Mouse (Mus musculus) hindbrain, postnatal 0 days (tissue): ENCODE measurements around the gene Phldb2. TPM values are rescaled to one million over a fixed set of nuclear protein-coding genes. Genes with fewer than 3 reads are reported as not detected.

Source experiments
- ATAC-seq: fragments of 200-750 bp; cut with Nextera tagmentation; 2 replicates; pipeline ENCODE4 v1.8.0; 2017; ENCODE audit warnings: mild to moderate bottlenecking, moderate TSS enrichment, moderate library complexity
- DNase-seq: peaks from one replicate; pipeline ENCODE4 v3.0.0-alpha.2; 2015; ENCODE audit warnings: low spot score
- H3K27ac ChIP-seq: fragments of 300-500 bp; sonication (generic); 2 replicates; pipeline ENCODE4 v1.5.1; 2014; ENCODE audit warnings: mild to moderate bottlenecking
- H3K27me3 ChIP-seq: fragments of 300-500 bp; sonication (generic); 2 replicates; pipeline ENCODE4 v1.6.1; 2014; ENCODE audit warnings: low read length, mixed read lengths; ENCODE audit not compliant: insufficient read depth
- H3K36me3 ChIP-seq: fragments of 300-500 bp; sonication (generic); 2 replicates; pipeline ENCODE4 v1.6.1; 2014; ENCODE audit warnings: low read length, mixed read lengths; ENCODE audit not compliant: insufficient read depth
- H3K4me1 ChIP-seq: fragments of 300-500 bp; sonication (generic); 2 replicates; pipeline ENCODE4 v1.6.1; 2014; ENCODE audit warnings: antibody characterized with exemption, low read length, mixed read lengths; ENCODE audit not compliant: insufficient read depth
- H3K4me2 ChIP-seq: fragments of 300-500 bp; sonication (generic); 2 replicates; pipeline ENCODE4 v1.6.1; 2014; ENCODE audit warnings: low read depth, mild to moderate bottlenecking, low read length, moderate library complexity, mixed read lengths
- H3K4me3 ChIP-seq: fragments of 300-500 bp; sonication (generic); 2 replicates; pipeline ENCODE4 v1.5.1; 2014; ENCODE audit warnings: low read length
- H3K9ac ChIP-seq: fragments of 300-500 bp; sonication (generic); replicated peaks from 2 replicates; pipeline ENCODE4 v1.6.1; 2014; ENCODE audit warnings: mild to moderate bottlenecking, low read length, moderate library complexity, mixed read lengths
- H3K9me3 ChIP-seq: fragments of 300-500 bp; sonication (generic); 2 replicates; pipeline ENCODE4 v1.6.1; 2016; ENCODE audit warnings: low read length, mixed read lengths
- CTCF ChIP-seq: IDR thresholded peaks from 2 replicates; pipeline ENCODE4 v1.5.1; 2016; ENCODE audit warnings: antibody characterized with exemption, control low read depth, low read depth
- WGBS: fragments of 180-500 bp; shearing (Covaris S2); extraction: QIAGEN DNeasy Blood & Tissue Kit; methylation state at CpG from one replicate; pipeline ENCODE4 v1.1.7; 2014; 5-methylcytosine and 5-hydroxymethylcytosine counted together
- polyA plus RNA-seq: library from polyadenylated mRNA; unstranded; fragments of >200 nt; fragmentation: Nextera tagmentation; extraction: Ambion mirVana; gene quantifications from 2 replicates; pipeline ENCODE4 v1.2.1, GENCODE M21; 2015
- total RNA-seq: library from RNA; depleted of rRNA; stranded (reverse); fragments of >200 nt; gene quantifications from 2 replicates; pipeline ENCODE4 v1.2.3, GENCODE M21; 2014

The Phldb2 gene
- total and polyA plus RNA-seq, 2 experiments from 2014 or later, result 4.5 to 7.2 TPM

DNA sequence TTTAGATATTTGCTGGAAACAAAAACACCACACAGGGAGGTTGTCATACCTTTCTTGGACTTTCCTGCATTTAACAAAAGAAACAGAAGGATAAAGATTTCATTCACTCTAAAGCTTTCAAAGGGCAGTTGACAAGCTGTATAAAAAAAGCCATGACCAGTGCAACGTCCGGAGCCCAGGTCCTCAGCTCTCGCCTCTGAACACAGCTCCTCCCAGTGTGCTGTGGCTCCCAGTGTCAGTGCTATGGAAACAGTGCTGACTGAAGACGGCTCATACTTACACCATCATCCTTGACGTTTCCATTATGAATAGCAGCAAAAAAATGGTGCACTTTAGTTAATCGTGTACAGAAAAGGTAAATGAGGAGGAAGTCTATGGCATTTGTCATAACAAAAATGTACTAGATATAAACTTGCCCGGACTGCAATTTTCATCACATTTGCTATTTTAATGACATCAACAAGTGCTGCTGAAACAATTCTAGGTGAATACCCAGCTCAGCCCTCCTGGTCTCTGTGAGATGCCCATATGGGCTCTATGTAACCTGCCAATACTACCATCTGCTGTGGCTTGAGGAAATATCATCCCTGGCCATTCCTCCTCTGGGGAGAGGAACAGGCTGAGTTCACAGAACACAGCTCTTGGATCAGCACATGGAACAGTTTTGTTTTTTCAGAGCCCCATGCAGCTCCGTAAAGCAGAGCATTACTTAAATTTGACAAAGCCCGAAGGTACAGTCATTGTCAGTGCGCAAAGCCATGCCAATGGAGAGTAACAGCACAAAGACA is 185.4 kb downstream of the Phldb2 start:
- Histone ChIP-seq H3K4me1 (no peaks in the 10 kb centered on the region), H3K4me3 (no peak overlapping the region), H3K9me3 (no peaks in the 10 kb centered on the region), H3K27ac (no peak overlapping the region), H3K4me2 (no peak overlapping the region), H3K9ac (no peak overlapping the region), H3K27me3 (no peaks in the 10 kb centered on the region), H3K36me3 (no peaks in the 10 kb centered on the region)
- 44% methylated on average over 10 of the region's 10 CpGs for WGBS
- peak; percentile 55 for DNase-seq
- ATAC-seq, result peak; percentile 68; the same call in 1 of the 2 replicates
- TF ChIP-seq CTCF, result no peak

DNA sequence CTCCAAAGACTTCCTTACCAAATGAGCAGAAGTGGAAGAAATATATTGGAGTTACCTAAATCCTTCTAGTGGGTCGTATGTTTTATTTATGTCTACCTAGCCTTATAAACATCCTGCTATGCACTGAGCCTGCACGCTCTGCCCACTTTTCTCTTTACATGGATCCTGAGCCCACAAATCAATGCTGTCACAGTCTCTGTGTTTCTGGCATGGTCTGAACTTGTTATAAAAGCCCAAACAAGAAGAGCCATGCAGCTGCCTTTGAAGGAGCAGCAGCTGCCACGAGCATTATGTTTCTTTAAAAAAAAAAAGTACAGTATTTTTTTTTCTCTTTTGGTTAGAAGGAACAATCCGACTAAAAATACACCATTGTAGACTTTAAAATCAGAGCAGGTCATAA is 186.0 kb downstream of the Phldb2 start:
- WGBS, result 49% methylated on average over 4 of the region's 4 CpGs
- H3K4me1 ChIP-seq, result no peaks in the 10 kb centered on the region

DNA sequence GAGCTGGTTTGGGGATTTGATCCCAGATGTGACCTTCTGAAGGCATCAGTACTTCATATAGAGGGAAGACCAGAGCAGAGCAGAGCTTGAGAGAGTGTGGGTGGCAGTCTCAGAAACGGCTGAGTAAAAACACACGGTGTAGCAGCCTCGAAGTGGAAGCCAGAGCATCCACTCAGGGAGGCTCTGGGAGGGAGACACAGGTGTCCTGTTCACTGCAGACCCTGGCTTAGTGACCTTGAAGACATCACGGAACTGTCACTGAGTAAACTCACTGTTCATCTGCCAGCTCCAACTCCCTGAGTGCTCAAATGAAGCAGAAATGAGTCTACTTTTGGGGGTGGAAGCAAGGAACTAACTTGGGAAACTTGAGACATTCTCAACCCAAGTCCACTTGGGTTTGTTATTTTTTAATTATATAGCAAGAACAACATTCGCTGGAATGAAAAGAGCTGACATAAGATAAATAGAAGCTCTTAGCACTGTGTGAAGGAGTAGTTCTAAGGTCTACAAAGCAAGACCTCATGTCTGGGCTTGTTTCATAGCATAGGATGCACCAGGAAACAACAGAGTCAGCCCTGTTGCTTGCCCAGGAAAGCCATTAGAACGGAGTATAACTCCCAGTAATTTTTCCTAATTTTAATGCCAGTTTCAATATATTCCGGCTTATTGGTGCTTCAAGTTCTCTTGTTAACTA is 187.4 kb downstream of the Phldb2 start:
- Histone ChIP-seq H3K4me2 (no peak overlapping the region), H3K4me1 (no peaks in the 10 kb centered on the region), H3K9me3 (no peaks in the 10 kb centered on the region), H3K27ac (no peak overlapping the region), H3K27me3 (no peaks in the 10 kb centered on the region), H3K9ac (no peak overlapping the region), H3K4me3 (no peak overlapping the region), H3K36me3 (no peaks in the 10 kb centered on the region)
- no peak for ATAC-seq
- no peak for TF ChIP-seq CTCF
- DNase-seq, result no peak
- 87% methylated on average over 7 of the region's 7 CpGs for WGBS

More for the DNA sequence above, 186.0 kb downstream of the Phldb2 start:
- no peak for TF ChIP-seq CTCF
- no peaks in the 10 kb centered on the region for H3K36me3 ChIP-seq
- no peak overlapping the region for H3K4me2 ChIP-seq
- no peak overlapping the region for H3K9ac ChIP-seq
- H3K27ac ChIP-seq, result no peak overlapping the region
- H3K9me3 ChIP-seq, result no peaks in the 10 kb centered on the region
- DNase-seq (no peak), ATAC-seq (no peak)
- no peaks in the 10 kb centered on the region for H3K27me3 ChIP-seq
- H3K4me3 ChIP-seq, result no peak overlapping the region

DNA sequence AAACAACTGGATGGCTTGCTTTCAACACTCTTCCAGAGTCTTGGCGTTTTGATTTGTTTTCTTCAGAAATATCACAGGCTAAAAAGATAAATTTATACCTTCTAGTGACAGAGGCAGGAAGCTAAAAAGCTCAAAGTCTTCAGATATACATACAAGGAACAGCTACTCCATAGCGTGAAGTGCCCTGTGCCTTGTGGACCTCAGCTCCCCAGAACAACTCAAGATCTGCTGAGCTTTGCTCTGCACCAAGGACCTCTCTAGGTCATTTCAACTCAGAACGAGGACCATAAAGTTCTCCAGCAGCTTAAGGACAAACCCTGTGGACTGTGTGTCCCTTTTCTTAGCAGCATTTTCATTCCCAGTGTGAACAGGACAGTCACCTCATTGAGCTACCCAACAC is 188.3 kb downstream of the Phldb2 start:
- H3K9me3 ChIP-seq, result no peaks in the 10 kb centered on the region
- WGBS, result 90% methylated on average over 3 of the region's 3 CpGs
- no peak overlapping the region for H3K9ac ChIP-seq
- no peak overlapping the region for H3K27ac ChIP-seq
- no peaks in the 10 kb centered on the region for H3K36me3 ChIP-seq
- ATAC-seq (no peak), DNase-seq (no peak)
- H3K4me3 ChIP-seq, result no peak overlapping the region
- H3K4me2 ChIP-seq, result no peak overlapping the region
- no peaks in the 10 kb centered on the region for H3K27me3 ChIP-seq
- no peaks in the 10 kb centered on the region for H3K4me1 ChIP-seq
- TF ChIP-seq CTCF, result no peak

DNA sequence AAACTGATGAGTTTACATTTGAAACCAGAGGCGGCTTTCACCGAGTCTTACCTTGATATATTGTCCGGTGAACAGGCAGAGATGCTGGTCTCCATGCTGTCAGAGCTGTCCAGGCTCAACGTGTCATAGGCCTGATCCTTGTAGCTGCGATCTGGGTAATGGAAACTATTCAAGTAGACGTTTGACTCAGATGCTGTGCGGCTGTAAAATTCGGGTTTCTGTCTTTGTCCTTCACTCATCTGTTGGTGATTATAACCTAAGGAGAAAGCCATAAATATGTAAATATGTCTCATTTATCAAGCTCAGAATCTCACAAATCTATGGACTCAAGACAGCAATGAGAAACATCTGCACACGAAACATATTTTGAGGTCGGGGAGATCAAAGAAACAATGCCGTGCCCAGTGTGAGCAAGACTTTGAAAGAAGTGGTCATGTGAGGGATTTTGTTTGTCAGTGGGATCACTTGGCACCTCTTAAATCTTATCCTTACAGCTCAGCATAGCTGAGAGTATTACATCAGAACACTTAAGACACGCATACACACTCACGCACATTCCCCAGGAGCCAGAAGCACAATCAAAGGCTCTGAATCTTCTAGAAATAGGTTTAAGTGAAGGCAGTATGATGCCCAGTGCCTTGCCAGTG is 190.4 kb downstream of the Phldb2 start:
- no peak overlapping the region for H3K4me3 ChIP-seq
- H3K4me2 ChIP-seq, result no peak overlapping the region
- no peaks in the 10 kb centered on the region for H3K4me1 ChIP-seq
- 87% methylated on average over 13 of the region's 13 CpGs for WGBS
- H3K9me3 ChIP-seq, result no peaks in the 10 kb centered on the region
- H3K9ac ChIP-seq, result no peak overlapping the region
- ATAC-seq (no peak), DNase-seq (no peak)
- no peak overlapping the region for H3K27ac ChIP-seq
- no peaks in the 10 kb centered on the region for H3K36me3 ChIP-seq
- H3K27me3 ChIP-seq, result no peaks in the 10 kb centered on the region
- no peak for TF ChIP-seq CTCF

DNA sequence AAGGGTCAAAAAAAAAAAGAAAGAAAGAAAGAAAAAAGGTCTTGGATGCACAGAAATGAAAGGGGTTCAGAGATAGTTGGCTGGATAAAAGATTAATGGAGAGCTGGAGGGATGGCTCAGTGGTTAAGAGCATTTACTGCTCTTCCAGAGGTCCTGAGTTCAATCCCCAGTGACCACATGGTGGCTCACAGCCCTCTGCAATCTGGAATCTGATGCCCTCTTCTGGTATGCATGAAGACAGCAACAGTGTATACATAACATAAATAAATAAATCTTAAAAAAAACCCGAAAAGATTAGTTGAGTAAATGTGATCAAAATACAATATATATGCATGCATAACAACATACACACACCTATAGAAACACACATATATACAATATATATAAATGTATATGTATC is 192.0 kb downstream of the Phldb2 start:
- peak; percentile 37; the same call in 1 of the 2 replicates for TF ChIP-seq CTCF
- H3K4me1 ChIP-seq, result no peaks in the 10 kb centered on the region
- ATAC-seq (no peak), DNase-seq (no peak)
- 81% methylated on average over 1 of the region's 1 CpGs for WGBS
- no peaks in the 10 kb centered on the region for H3K27me3 ChIP-seq
- H3K27ac ChIP-seq, result no peak overlapping the region
- no peak overlapping the region for H3K4me2 ChIP-seq
- no peaks in the 10 kb centered on the region for H3K36me3 ChIP-seq
- no peak overlapping the region for H3K4me3 ChIP-seq
- H3K9me3 ChIP-seq, result no peaks in the 10 kb centered on the region
- no peak overlapping the region for H3K9ac ChIP-seq
